Mouse (Mus musculus) fibroblast of lung, adult 2 months (primary cell): Measurements from ENCODE around the gene Plekhh3.

Source experiments
- DNase-seq: peaks from one replicate; pipeline ENCODE4 v3.0.0-alpha.2; 2011; ENCODE audit warnings: low read depth

Plekhh3 gene

GRCm38 (mm10) chr11:101170811-101171610 is at the start of gene Plekhh3:
Gene Plekhh3, minus strand, starts transcription at chr11:101171351.
- DNase-seq = peak; percentile 93

GRCm38 (mm10) chr11:101220853-101221252 is 49.7 kb upstream of the Plekhh3 start:
- no peak for DNase-seq

DNA sequence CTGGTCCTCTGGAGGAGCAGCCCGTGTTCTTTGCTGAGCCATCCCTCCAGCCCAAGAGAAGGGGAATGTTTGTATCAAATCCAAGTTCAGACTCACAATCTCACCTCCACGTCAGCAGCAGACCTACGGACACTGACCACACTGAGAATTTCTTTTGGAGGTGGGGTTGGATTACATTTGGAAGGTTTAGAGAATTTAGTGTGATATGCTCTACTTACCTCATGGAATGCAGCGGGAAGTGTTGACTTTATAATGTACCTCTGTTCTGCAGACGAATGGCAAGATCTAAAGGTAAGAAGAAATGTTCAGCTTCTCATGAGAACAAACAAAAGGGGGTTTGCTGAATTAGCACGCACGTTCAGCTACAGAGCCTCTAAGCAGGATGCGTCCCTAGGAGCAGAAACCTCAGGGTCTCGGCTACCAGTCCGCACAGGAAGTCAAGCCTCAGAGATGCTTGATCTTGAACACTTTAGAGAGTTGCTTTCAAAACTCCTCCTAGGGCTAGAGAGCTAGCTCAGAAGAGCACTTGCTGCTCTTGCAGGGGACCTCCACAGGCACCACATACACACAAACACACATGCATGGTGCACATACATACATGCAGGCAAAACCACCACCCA is 47.4 kb upstream of the Plekhh3 start:
- no peak for DNase-seq

GRCm38 (mm10) chr11:101216936-101217335 is 45.8 kb upstream of the Plekhh3 start:
- DNase-seq = no peak

DNA sequence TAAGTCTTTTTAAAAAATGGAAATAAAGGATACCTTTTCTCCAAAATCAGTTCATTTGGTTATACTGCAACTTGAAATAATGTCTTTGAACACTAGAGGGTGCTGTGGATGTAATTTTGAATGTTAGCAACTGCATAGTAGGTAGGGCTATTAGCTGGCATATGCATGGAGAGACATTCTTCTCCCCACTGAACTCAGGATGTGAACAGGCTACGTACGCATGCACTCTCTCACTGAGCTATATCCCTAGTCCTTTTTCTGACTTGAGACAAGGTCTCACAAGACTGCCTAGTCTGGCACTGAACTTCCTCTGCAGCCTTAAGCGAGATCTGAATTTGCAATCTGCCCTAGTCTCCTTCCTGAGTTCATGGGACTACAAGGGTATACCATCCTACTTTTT is 40.8 kb upstream of the Plekhh3 start:
- DNase-seq = peak; percentile 58

DNA sequence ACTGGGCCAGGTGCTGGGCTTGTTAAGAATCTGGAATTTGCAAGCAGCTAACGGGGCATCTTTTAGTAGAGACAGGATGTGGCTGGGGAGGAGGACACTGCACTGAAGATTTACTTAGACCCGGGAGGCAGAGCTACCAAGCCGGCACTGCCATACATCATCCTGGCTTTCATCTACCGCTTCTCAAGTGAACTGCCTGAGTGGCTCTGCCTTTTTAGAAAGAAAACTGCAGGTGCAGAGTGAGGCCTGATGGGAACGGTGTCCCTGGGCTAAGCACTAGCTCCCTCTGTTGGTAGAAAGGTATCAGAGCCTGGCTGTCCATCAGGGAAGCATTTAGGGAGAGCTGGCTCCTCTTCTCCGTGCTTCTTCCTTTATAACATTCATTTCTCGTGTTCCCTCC is 29.8 kb upstream of the Plekhh3 start:
- no peak for DNase-seq

DNA sequence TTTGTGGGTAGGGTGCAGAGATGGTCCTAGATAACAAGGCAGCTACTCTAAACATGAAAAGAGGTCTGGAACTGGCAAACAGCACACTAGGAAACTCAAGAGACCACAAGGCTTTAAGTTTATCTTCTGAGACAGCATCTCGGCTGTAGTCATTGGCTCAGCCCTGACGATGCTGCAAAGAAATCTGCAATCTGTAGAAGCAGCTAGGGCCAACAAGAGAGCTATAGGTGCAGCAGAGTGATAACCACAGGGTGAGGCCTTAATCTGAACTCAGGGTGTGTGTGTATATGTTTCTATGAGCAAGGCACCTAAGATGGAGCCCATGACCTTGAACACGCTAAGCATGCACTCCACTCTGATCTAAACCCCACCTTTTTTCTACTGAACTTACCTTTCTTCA is 28.4 kb upstream of the Plekhh3 start:
- no peak for DNase-seq

GRCm38 (mm10) chr11:101196175-101196574 is 25.0 kb upstream of the Plekhh3 start:
- DNase-seq = no peak

DNA sequence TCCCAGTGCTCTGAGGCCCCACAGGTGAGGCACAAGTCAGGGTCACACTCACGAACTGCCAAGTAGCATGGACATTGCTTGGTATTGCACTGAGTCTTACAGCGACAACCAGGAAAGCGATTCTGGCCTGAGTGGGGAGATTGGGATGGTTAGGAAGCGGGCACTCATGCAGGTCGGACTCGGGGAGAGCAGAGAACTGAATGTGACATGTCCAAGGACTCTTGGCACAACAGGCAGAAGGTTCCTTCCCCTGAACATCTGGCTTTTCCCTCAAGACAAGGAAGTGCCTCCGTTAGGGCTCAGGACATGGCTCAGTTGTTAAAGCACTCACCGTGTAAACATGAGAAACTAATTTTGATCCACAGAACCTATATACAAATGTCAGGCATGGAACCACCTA is 24.4 kb upstream of the Plekhh3 start:
- DNase-seq = no peak

GRCm38 (mm10) chr11:101195101-101195500 is 23.9 kb upstream of the Plekhh3 start:
- DNase-seq = no peak

- DNase-seq = no peak
Observed at GRCm38 (mm10) chr11:101194643-101195042, 23.5 kb upstream of the Plekhh3 start.

DNA sequence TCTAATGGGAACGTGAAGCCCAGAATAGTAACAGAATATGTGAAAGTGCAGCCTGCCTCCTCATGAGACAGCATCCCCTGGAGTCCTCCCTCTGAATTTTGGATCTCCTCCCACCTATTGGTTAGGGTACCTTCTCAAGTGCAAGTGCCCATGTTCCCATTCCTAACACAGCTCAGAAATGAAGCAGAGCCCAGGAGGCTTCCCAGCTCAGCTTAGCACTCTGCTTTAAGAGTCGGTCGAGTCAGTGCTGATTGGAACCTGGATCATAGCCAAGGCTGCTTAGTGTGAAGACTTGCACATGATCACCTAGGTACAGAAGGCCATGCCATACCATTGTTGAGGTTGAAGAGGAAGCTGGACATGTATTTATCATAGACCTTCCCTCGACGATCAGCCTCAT is 23.0 kb upstream of the Plekhh3 start:
- no peak for DNase-seq

- DNase-seq = no peak
Observed at GRCm38 (mm10) chr11:101193076-101193475, 21.9 kb upstream of the Plekhh3 start.

GRCm38 (mm10) chr11:101192646-101193045 is 21.5 kb upstream of the Plekhh3 start:
- DNase-seq = no peak

- no peak for DNase-seq
Observed at GRCm38 (mm10) chr11:101191919-101192470, 20.8 kb upstream of the Plekhh3 start.

DNA sequence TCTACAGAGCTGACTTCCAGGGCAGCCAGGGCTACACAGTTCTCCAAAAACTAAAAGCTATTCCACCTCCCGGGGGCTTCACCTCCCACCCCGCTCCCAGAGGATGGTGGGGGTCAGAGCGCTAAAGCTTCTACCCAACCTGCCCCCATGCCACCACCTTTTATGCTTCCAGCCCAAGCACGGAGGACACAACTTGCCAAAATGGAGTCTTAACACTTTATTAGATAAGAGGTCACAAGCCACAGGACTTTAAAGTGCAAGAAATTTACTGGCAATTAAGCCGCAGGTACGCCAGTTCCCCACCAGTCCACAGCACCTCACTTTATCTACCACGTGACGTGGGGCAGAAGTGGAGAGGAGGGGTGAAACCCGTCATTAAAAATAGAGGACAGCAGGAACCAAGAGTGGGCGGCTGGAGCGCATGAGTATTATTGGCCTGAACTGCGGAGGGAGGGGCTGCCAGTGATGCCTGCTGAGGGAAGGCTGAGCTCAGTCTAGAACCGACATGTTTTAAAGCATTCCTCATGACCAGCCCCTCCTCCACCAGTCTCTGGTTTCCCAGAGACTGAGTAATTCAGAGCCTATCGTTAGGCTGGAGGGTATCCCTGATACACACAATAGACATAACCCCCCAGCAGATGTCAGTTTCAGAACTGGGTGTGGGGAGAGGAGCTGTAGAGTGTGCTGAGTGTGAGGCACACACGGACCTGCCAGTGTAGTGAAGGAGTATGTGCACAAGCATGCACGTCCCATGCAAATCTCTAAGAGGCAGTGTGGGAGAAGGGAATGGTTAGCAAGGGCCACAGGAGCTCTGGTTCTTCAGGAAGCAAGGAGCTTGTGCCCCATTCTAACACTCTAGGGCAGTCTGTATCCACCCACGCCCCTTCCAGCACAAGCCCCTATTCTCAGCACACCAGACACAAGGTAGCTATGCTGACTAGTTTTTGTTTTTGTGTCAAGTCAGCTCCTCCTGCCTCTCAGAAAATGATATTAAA is 20.1 kb upstream of the Plekhh3 start:
- no peak for DNase-seq

DNA sequence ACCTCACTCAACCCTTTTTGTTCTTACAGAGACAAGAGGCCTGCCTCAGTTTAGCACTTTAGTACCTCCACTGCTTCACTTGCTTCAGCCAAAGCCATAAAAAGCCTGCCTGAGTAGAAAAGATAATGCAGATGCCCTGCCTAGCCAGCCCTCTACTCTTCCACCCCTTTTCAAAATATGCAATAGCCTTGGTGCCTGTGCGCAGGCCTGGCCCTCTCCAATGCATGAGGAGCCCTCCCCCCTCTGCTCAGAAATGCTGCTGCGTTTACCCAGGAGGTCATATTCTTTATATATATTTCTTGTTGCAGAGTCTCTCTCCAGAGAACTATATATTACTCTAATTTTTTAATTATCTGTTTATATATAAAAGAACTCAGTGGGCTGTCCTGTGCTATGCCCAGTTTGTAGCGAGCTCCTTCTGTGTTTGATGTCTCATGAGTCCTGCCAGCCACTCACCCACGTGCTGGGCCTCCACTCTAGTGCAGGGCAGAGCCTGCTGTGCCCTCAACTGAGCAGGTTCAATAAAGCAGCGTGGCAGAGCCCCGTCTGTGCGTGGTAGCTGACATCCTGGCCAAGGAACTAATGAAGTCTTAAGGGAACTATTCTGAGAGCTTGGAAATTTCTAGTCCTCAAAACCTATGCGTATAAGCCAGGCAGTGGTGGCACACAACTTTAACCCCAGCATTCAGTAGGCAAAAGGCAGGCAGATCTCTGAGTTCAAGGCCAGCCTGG is 19.2 kb upstream of the Plekhh3 start:
- DNase-seq = no peak

DNA sequence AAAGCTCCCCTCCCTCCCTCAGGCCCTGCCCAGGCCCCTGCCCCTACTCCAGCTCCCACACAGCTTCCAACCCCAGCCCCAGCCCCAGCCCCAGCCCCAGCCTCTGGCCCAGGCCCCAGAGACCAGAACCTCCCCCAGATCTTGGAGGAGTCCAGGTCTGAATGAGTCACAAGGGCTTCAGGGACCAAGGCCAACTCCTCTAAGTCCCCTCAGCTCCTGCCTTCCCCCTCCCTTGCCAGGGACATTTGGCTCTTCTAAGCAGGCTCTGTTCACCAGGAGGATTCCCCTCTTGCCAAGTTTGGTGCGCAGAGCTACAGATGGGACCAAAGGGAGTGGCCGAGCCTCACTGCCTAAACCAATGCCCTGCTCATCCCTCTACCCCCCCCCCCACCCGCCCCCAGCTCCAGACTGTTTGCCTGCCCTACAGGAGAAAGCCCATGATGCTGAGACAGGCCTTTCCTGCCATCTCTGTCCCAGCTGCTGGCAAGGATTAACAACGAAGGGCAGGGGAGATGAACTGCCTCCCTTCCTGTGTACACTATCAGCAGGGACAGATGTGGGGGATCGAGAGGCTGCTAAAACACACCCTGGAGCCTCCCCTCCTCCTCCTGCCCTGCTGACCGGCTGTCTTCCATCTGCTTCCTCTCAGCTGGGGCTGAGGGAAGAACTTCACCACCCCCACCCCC is 18.5 kb upstream of the Plekhh3 start:
- peak; percentile 74 for DNase-seq

- no peak for DNase-seq
Observed at GRCm38 (mm10) chr11:101188166-101188805, 17.1 kb upstream of the Plekhh3 start.

DNA sequence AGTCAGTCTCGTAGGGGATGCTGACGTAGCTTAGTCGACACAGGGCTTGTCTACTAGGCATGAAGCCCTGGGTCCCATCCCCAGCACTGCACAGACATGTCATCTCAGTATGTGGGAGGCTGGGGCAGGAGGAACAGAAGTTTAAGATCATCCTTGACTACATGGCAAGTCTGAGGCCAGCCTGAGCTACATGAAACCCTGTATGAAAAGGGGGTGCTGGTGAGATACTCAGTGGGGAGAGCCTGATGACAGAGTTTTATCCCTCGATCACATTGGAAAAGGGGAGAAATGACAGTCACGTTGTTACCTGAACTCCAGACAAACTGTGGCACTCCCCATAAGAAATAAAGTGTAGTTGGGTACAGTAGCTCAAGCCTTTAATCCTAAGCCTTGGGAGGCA is 16.4 kb upstream of the Plekhh3 start:
- no peak for DNase-seq
